Mouse (Mus musculus) kidney, postnatal 0 days (tissue): ENCODE results near the gene Epm2aip1. TPM values are rescaled to one million over a fixed set of nuclear protein-coding genes. Genes with fewer than 3 reads are reported as not detected.

Experiments
- ATAC-seq: fragments of 200-750 bp; cut with Nextera tagmentation; replicated peaks from 2 replicates; pipeline ENCODE4 v1.8.0; 2017; ENCODE audit warnings: low read depth, moderate number of reproducible peaks, moderate TSS enrichment, moderate library complexity; ENCODE audit not compliant: low FRiP score
- DNase-seq: peaks from one replicate; pipeline ENCODE4 v3.0.0-alpha.2; 2016; ENCODE audit warnings: low spot score
- H3K27ac ChIP-seq: fragments of 300-500 bp; sonication (generic); 2 replicates; pipeline ENCODE4 v1.5.1; 2014; ENCODE audit warnings: mild to moderate bottlenecking
- H3K27me3 ChIP-seq: fragments of 300-500 bp; sonication (generic); 2 replicates; pipeline ENCODE4 v1.6.1; 2014; ENCODE audit warnings: low read length, mixed read lengths; ENCODE audit not compliant: insufficient read depth
- H3K36me3 ChIP-seq: fragments of 300-500 bp; sonication (generic); 2 replicates; pipeline ENCODE4 v1.6.1; 2014; ENCODE audit warnings: low read length, mixed read lengths; ENCODE audit not compliant: insufficient read depth
- H3K4me1 ChIP-seq: fragments of 300-500 bp; sonication (generic); replicated peaks from 2 replicates; pipeline ENCODE4 v1.6.1; 2014; ENCODE audit warnings: antibody characterized with exemption, low read length, mixed read lengths; ENCODE audit not compliant: insufficient read depth
- H3K4me2 ChIP-seq: fragments of 300-500 bp; sonication (generic); 2 replicates; pipeline ENCODE4 v1.6.1; 2014; ENCODE audit warnings: mild to moderate bottlenecking, low read length, moderate library complexity, mixed read lengths
- H3K4me3 ChIP-seq: fragments of 300-500 bp; sonication (generic); replicated peaks from 2 replicates; pipeline ENCODE4 v1.5.1; 2014; ENCODE audit warnings: low read depth, low read length
- H3K9ac ChIP-seq: fragments of 300-500 bp; sonication (generic); 2 replicates; pipeline ENCODE4 v1.6.1; 2014; ENCODE audit warnings: low read depth, low read length
- H3K9me3 ChIP-seq: fragments of 300-500 bp; sonication (generic); replicated peaks from 2 replicates; pipeline ENCODE4 v1.6.1; 2016; ENCODE audit warnings: low read length, inconsistent platforms, mixed read lengths
- CTCF ChIP-seq: IDR thresholded peaks from 2 replicates; pipeline ENCODE4 v1.5.1; 2016; ENCODE audit warnings: antibody characterized with exemption, low read depth, mild to moderate bottlenecking, moderate library complexity
- WGBS: fragments of 180-500 bp; shearing (Covaris S2); extraction: QIAGEN DNeasy Blood & Tissue Kit; methylation state at CpG from one replicate; pipeline ENCODE4 v1.1.7; 2014; 5-methylcytosine and 5-hydroxymethylcytosine counted together
- polyA plus RNA-seq: library from polyadenylated mRNA; unstranded; fragments of >200 nt; fragmentation: Nextera tagmentation; extraction: Ambion mirVana; gene quantifications from 2 replicates; pipeline ENCODE4 v1.2.1, GENCODE M21; 2015

Gene Epm2aip1
- polyA plus RNA-seq, 1 experiment from 2014 or later: 18.6 TPM

GRCm38 (mm10) chr9:111312442-111313141 lies 40.9 kb downstream of the Epm2aip1 start:
- Histone ChIP-seq H3K27me3 (peaks cover 38% of the 10 kb centered on the region), H3K36me3 (no peaks in the 10 kb centered on the region), H3K9ac (peak overlapping the region; percentile 15; the same call in 1 of the 2 replicates), H3K4me2 (peak overlapping the region; percentile 79), H3K4me1 (peaks cover 15% of the 10 kb centered on the region; the same call in 1 of the 2 replicates), H3K4me3 (peak overlapping the region; percentile 47), H3K9me3 (0 out of 2 replicates have a peak, but pooled peaks cover 7% of the 10 kb centered on the region), H3K27ac (no peak overlapping the region)
- ATAC-seq: peak; percentile 60
- no peak for TF ChIP-seq CTCF
- DNase-seq: no peak
- WGBS: 1% methylated on average over 49 of the region's 59 CpGs

GRCm38 (mm10) chr9:111313299-111313698 lies 41.6 kb downstream of the Epm2aip1 start:
- H3K27ac ChIP-seq: no peak overlapping the region
- no peak overlapping the region for H3K4me2 ChIP-seq
- H3K4me3 ChIP-seq: no peak overlapping the region
- ATAC-seq (no peak), DNase-seq (no peak)
- H3K36me3 ChIP-seq: no peaks in the 10 kb centered on the region
- no peak overlapping the region for H3K9ac ChIP-seq
- 15% methylated on average over 6 of the region's 6 CpGs for WGBS
- peaks cover 15% of the 10 kb centered on the region; the same call in 1 of the 2 replicates for H3K4me1 ChIP-seq
- no peak for TF ChIP-seq CTCF
- 0 out of 2 replicates have a peak, but pooled peaks cover 7% of the 10 kb centered on the region for H3K9me3 ChIP-seq
- H3K27me3 ChIP-seq: peaks cover 38% of the 10 kb centered on the region

- DNase-seq (no peak), ATAC-seq (no peak)
- Histone ChIP-seq H3K27ac (no peak overlapping the region), H3K9ac (no peak overlapping the region), H3K27me3 (peaks cover 38% of the 10 kb centered on the region), H3K4me2 (no peak overlapping the region), H3K9me3 (0 out of 2 replicates have a peak, but pooled peaks cover 7% of the 10 kb centered on the region), H3K4me3 (no peak overlapping the region), H3K36me3 (no peaks in the 10 kb centered on the region), H3K4me1 (peaks cover 15% of the 10 kb centered on the region; the same call in 1 of the 2 replicates)
- 22% methylated on average over 5 of the region's 5 CpGs for WGBS
- TF ChIP-seq CTCF: no peak
These were observed 42.1 kb downstream of the Epm2aip1 start for GRCm38 (mm10) chr9:111313793-111314192.

- no peak overlapping the region for H3K4me3 ChIP-seq
- TF ChIP-seq CTCF: peak; percentile 83
- H3K4me1 ChIP-seq: peaks cover 15% of the 10 kb centered on the region; the same call in 1 of the 2 replicates
- H3K27me3 ChIP-seq: peaks cover 38% of the 10 kb centered on the region
- DNase-seq (peak; percentile 59), ATAC-seq (no peak)
- H3K9me3 ChIP-seq: 0 out of 2 replicates have a peak, but pooled peaks cover 7% of the 10 kb centered on the region
- 36% methylated on average over 5 of the region's 5 CpGs for WGBS
- no peak overlapping the region for H3K9ac ChIP-seq
- no peak overlapping the region for H3K4me2 ChIP-seq
- H3K27ac ChIP-seq: no peak overlapping the region
- no peaks in the 10 kb centered on the region for H3K36me3 ChIP-seq
These were observed 42.5 kb downstream of the Epm2aip1 start for GRCm38 (mm10) chr9:111314219-111314618.

GRCm38 (mm10) chr9:111320912-111321311 lies 49.2 kb downstream of the Epm2aip1 start:
- H3K36me3 ChIP-seq: no peaks in the 10 kb centered on the region
- H3K4me2 ChIP-seq: no peak overlapping the region
- WGBS: 82% methylated on average over 4 of the region's 4 CpGs
- no peak overlapping the region for H3K4me3 ChIP-seq
- no peak overlapping the region for H3K9ac ChIP-seq
- ATAC-seq (no peak), DNase-seq (no peak)
- no peak for TF ChIP-seq CTCF
- no peaks in the 10 kb centered on the region for H3K27me3 ChIP-seq
- no peaks in the 10 kb centered on the region for H3K9me3 ChIP-seq
- no peak overlapping the region for H3K27ac ChIP-seq
- no peaks in the 10 kb centered on the region for H3K4me1 ChIP-seq

GRCm38 (mm10) chr9:111324881-111325280 lies 53.2 kb downstream of the Epm2aip1 start:
- Histone ChIP-seq H3K27ac (no peak overlapping the region), H3K4me1 (no peaks in the 10 kb centered on the region), H3K4me2 (no peak overlapping the region), H3K36me3 (no peaks in the 10 kb centered on the region), H3K27me3 (no peaks in the 10 kb centered on the region), H3K4me3 (no peak overlapping the region), H3K9me3 (no peaks in the 10 kb centered on the region), H3K9ac (no peak overlapping the region)
- no peak for DNase-seq
- WGBS: 80% methylated on average over 2 of the region's 2 CpGs
- no peak for ATAC-seq
- no peak for TF ChIP-seq CTCF

Other genes starting within 250 kb of the Epm2aip1 start
- 2.7 and 3.5 TPM in 2 replicates for gene Ccrl2, start 214.4 kb upstream of the Epm2aip1 start, polyA plus RNA-seq
- gene Lrrfip2, start 154.3 kb upstream of the Epm2aip1 start, polyA plus RNA-seq: 39.6 and 39.9 TPM in 2 replicates
- gene Mlh1, start 138 bp upstream of the Epm2aip1 start, polyA plus RNA-seq: 25.4 and 26.1 TPM in 2 replicates
- gene Trank1, start 39.8 kb downstream of the Epm2aip1 start, polyA plus RNA-seq: 0.61 and 1.0 TPM in 2 replicates
- 8.6 and 9.0 TPM in 2 replicates for gene Dclk3, start 167.2 kb downstream of the Epm2aip1 start, polyA plus RNA-seq